Comparison of ENCODE assay signal across 8 mouse cellular contexts in genomic region chrX:7610536-7611258, GRCm38 (mm10). TPM values are rescaled to one million over a fixed set of nuclear protein-coding genes. Genes with fewer than 3 reads are reported as not detected.
A peak's percentile ranks its signal among the peaks of the same experiment; 100 is the strongest.
DNase-seq lines count a peak whose midpoint lies in the region; ATAC-seq and TF ChIP-seq lines count a peak whose summit lies in the region.

No protein-coding gene starts in this region.

- no peaks in the 10 kb centered on the region for H3K36me3 ChIP-seq in heart, postnatal 0 days (replicated peaks; ENCODE audit: control insufficient read depth, insufficient read depth, low read length)
- no peaks in the 10 kb centered on the region for H3K36me3 ChIP-seq in forebrain, embryonic 11.5 days (ENCODE audit: control insufficient read depth, insufficient read depth, low read length)
- H3K36me3 ChIP-seq in limb, embryonic 14.5 days (ENCODE audit: control insufficient read depth, insufficient read depth, low read length): no peaks in the 10 kb centered on the region

- H3K4me2 ChIP-seq in heart, postnatal 0 days (ENCODE audit: low read depth, low read length): peak overlapping the region; percentile 60
- H3K4me2 ChIP-seq in forebrain, embryonic 11.5 days (ENCODE audit: low read depth, low read length, severe bottlenecking): peak overlapping the region; percentile 58
- H3K4me2 ChIP-seq in limb, embryonic 14.5 days (replicated peaks; ENCODE audit: low read depth, low read length, severe bottlenecking): peak overlapping the region; percentile 61

- no peak overlapping the region for H3K27ac ChIP-seq in heart, postnatal 0 days (ENCODE audit: low read depth)
- H3K27ac ChIP-seq in forebrain, embryonic 11.5 days (ENCODE audit: low read depth, low read length): no peak overlapping the region
- no peak overlapping the region for H3K27ac ChIP-seq in limb, embryonic 14.5 days (replicated peaks; ENCODE audit: low read depth, low read length)

- TF ChIP-seq EP300 in heart, postnatal 0 days (IDR thresholded peaks at IDR 0.05; ENCODE audit: low read depth): no peak

- no peaks in the 10 kb centered on the region for H3K9me3 ChIP-seq in heart, postnatal 0 days (replicated peaks; ENCODE audit: control insufficient read depth, low read length)
- no peaks in the 10 kb centered on the region for H3K9me3 ChIP-seq in forebrain, embryonic 11.5 days (ENCODE audit: control insufficient read depth, low read length)
- no peaks in the 10 kb centered on the region for H3K9me3 ChIP-seq in limb, embryonic 14.5 days (ENCODE audit: control insufficient read depth, low read length)

- H3K27me3 ChIP-seq in heart, postnatal 0 days (ENCODE audit: control insufficient read depth, insufficient read depth, low read length): no peaks in the 10 kb centered on the region
- H3K27me3 ChIP-seq in forebrain, embryonic 11.5 days (ENCODE audit: control insufficient read depth, insufficient read depth, low read length): no peaks in the 10 kb centered on the region
- H3K27me3 ChIP-seq in limb, embryonic 14.5 days (ENCODE audit: control insufficient read depth, insufficient read depth, low read length): no peaks in the 10 kb centered on the region

- no peak for TF ChIP-seq CTCF in heart, postnatal 0 days (IDR thresholded peaks at IDR 0.05; ENCODE audit: low read depth)
- TF ChIP-seq CTCF in brain, embryonic 14.5 days (IDR thresholded peaks at IDR 0.05; ENCODE audit: borderline replicate concordance, extremely low read depth, insufficient read depth, insufficient read length): no peak

- H3K4me3 ChIP-seq in heart, postnatal 0 days (ENCODE audit: low read depth, low read length): peak overlapping the region; percentile 33
- peak overlapping the region; percentile 27 for H3K4me3 ChIP-seq in forebrain, embryonic 11.5 days (ENCODE audit: low read depth, low read length)
- peak overlapping the region; percentile 38 for H3K4me3 ChIP-seq in limb, embryonic 14.5 days (replicated peaks; ENCODE audit: low read length)

- no peak for TF ChIP-seq POLR2A in brain, embryonic 14.5 days (IDR thresholded peaks at IDR 0.05; ENCODE audit: borderline replicate concordance, extremely low read depth, insufficient read depth, insufficient read length, poor library complexity, severe bottlenecking)
- no peak for TF ChIP-seq POLR2A in limb, embryonic 14.5 days (IDR thresholded peaks at IDR 0.05; ENCODE audit: borderline replicate concordance, extremely low read depth, insufficient read depth, insufficient read length)

- no peaks in the 10 kb centered on the region for H3K4me1 ChIP-seq in heart, postnatal 0 days (ENCODE audit: control insufficient read depth, insufficient read depth)
- H3K4me1 ChIP-seq in forebrain, embryonic 11.5 days (replicated peaks; ENCODE audit: control insufficient read depth, insufficient read depth, low read length): no peaks in the 10 kb centered on the region
- H3K4me1 ChIP-seq in limb, embryonic 14.5 days (ENCODE audit: control insufficient read depth, insufficient read depth, low read length): no peaks in the 10 kb centered on the region

- H3K9ac ChIP-seq in heart, postnatal 0 days (replicated peaks; ENCODE audit: low read depth, low read length): no peak overlapping the region
- H3K9ac ChIP-seq in forebrain, embryonic 11.5 days (ENCODE audit: low read length): no peak overlapping the region
- H3K9ac ChIP-seq in limb, embryonic 14.5 days (ENCODE audit: low read depth, low read length, severe bottlenecking): peak overlapping the region; percentile 41

- 28% methylated on average over 26 of the region's 26 CpGs for WGBS in heart, postnatal 0 days
- 30% methylated on average over 26 of the region's 26 CpGs for WGBS in forebrain, embryonic 11.5 days
- 38% methylated on average over 19 of the region's 26 CpGs for WGBS in limb, embryonic 14.5 days

- ATAC-seq in heart, postnatal 0 days (ENCODE audit: insufficient read depth, low read depth): no peak
- no peak for ATAC-seq in forebrain, embryonic 11.5 days (replicated peaks; ENCODE audit: low FRiP score)
- ATAC-seq in limb, embryonic 14.5 days (ENCODE audit: low FRiP score, low read depth): no peak

- no peak for DNase-seq in heart, postnatal 0 days (ENCODE audit: low spot score)
- no peak for DNase-seq in heart, adult 11 months
- peak; percentile 31 for DNase-seq in brain, embryonic 14.5 days (ENCODE audit: low read depth)
- DNase-seq in forebrain, embryonic 11.5 days (ENCODE audit: low spot score): no peak
- no peak for DNase-seq in limb, embryonic 14.5 days (ENCODE audit: low spot score)
- DNase-seq in right cerebral cortex, postnatal 10 days (ENCODE audit: low spot score in 2 of 2): peak; percentile 36 to 47
- no peak for DNase-seq in spleen, postnatal 4 days (ENCODE audit: low spot score in 2 of 2)
- no peak for DNase-seq in adrenal gland, adult 2 months

RNA-seq across cellular contexts. Expression of gene Cacna1f, which starts 3.8 kb away (rescaled TPM):
- total RNA-seq in heart, postnatal 0 days (2014; rRNA removed; ENCODE audit: low replicate concordance): 0.12 TPM in 1 of 2 replicates, not detected in the other
- not detected in 2 replicates for polyA plus RNA-seq in heart, postnatal 0 days (2015; fragmentation: Nextera tagmentation; extraction: Ambion mirVana)
- 0.15 and 0.36 TPM in 2 replicates for polyA plus RNA-seq in brain, embryonic 14.5 days (2012; rRNA removed)
- polyA plus RNA-seq in forebrain, embryonic 11.5 days (2014; fragmentation: Nextera tagmentation; extraction: Ambion mirVana): not detected in 2 replicates
- 0.04 TPM in 1 of 2 replicates, not detected in the other for polyA plus RNA-seq in limb, embryonic 14.5 days (2012; rRNA removed)
- polyA plus RNA-seq in limb, embryonic 14.5 days (2014; fragmentation: Nextera tagmentation; extraction: Ambion mirVana): 0.04 TPM in 2 replicates
- under 1 TPM in 1 of 2 experiments, not detected in 1; 0.07 TPM for total RNA-seq in adrenal gland, adult 2 months (2021)
- polyA plus RNA-seq in adrenal gland, adult 2 months (2012; rRNA removed): 0.06 TPM in 1 of 2 replicates, not detected in the other

RNA-seq across cellular contexts. Expression of gene Ccdc22, which starts 5.4 kb away (rescaled TPM):
- 25.6 and 27.8 TPM in 2 replicates for total RNA-seq in heart, postnatal 0 days (2014; rRNA removed; ENCODE audit: low replicate concordance)
- polyA plus RNA-seq in heart, postnatal 0 days (2015; fragmentation: Nextera tagmentation; extraction: Ambion mirVana): 12.5 and 13.9 TPM in 2 replicates
- polyA plus RNA-seq in brain, embryonic 14.5 days (2012; rRNA removed): 26.8 and 35.3 TPM in 2 replicates
- 33.4 and 33.6 TPM in 2 replicates for polyA plus RNA-seq in forebrain, embryonic 11.5 days (2014; fragmentation: Nextera tagmentation; extraction: Ambion mirVana)
- polyA plus RNA-seq in limb, embryonic 14.5 days (2012; rRNA removed): 23.5 and 26.8 TPM in 2 replicates
- polyA plus RNA-seq in limb, embryonic 14.5 days (2014; fragmentation: Nextera tagmentation; extraction: Ambion mirVana): 27.1 and 27.2 TPM in 2 replicates
- 10 to 100 TPM; 21.3 to 22.4 TPM for total RNA-seq in adrenal gland, adult 2 months (2021)
- polyA plus RNA-seq in adrenal gland, adult 2 months (2012; rRNA removed): 21.6 and 24.0 TPM in 2 replicates

RNA-seq across cellular contexts. Expression of gene Syp, which starts 27.6 kb away (rescaled TPM):
- 1.6 TPM in 1 of 2 replicates, not detected in the other for total RNA-seq in heart, postnatal 0 days (2014; rRNA removed; ENCODE audit: low replicate concordance)
- 0.27 and 0.51 TPM in 2 replicates for polyA plus RNA-seq in heart, postnatal 0 days (2015; fragmentation: Nextera tagmentation; extraction: Ambion mirVana)
- 160 and 180 TPM in 2 replicates for polyA plus RNA-seq in brain, embryonic 14.5 days (2012; rRNA removed)
- polyA plus RNA-seq in forebrain, embryonic 11.5 days (2014; fragmentation: Nextera tagmentation; extraction: Ambion mirVana): 12.3 and 12.6 TPM in 2 replicates
- polyA plus RNA-seq in limb, embryonic 14.5 days (2012; rRNA removed): 2.0 and 2.1 TPM in 2 replicates
- polyA plus RNA-seq in limb, embryonic 14.5 days (2014; fragmentation: Nextera tagmentation; extraction: Ambion mirVana): 0.51 and 0.72 TPM in 2 replicates
- total RNA-seq in adrenal gland, adult 2 months (2021): 10 to 100 TPM; 34.3 to 81.7 TPM
- polyA plus RNA-seq in adrenal gland, adult 2 months (2012; rRNA removed): 20.4 and 21.6 TPM in 2 replicates

RNA-seq across cellular contexts. Expression of gene Ppp1r3f, which starts 36.6 kb away (rescaled TPM):
- 3.5 and 6.5 TPM in 2 replicates for total RNA-seq in heart, postnatal 0 days (2014; rRNA removed; ENCODE audit: low replicate concordance)
- polyA plus RNA-seq in heart, postnatal 0 days (2015; fragmentation: Nextera tagmentation; extraction: Ambion mirVana): 0.99 and 1.5 TPM in 2 replicates
- polyA plus RNA-seq in brain, embryonic 14.5 days (2012; rRNA removed): 9.6 and 9.8 TPM in 2 replicates
- 2.2 and 3.3 TPM in 2 replicates for polyA plus RNA-seq in forebrain, embryonic 11.5 days (2014; fragmentation: Nextera tagmentation; extraction: Ambion mirVana)
- 6.0 and 6.4 TPM in 2 replicates for polyA plus RNA-seq in limb, embryonic 14.5 days (2012; rRNA removed)
- 1.4 and 1.5 TPM in 2 replicates for polyA plus RNA-seq in limb, embryonic 14.5 days (2014; fragmentation: Nextera tagmentation; extraction: Ambion mirVana)
- 1 to 10 TPM; 2.6 to 4.5 TPM for total RNA-seq in adrenal gland, adult 2 months (2021)
- 5.0 and 6.2 TPM in 2 replicates for polyA plus RNA-seq in adrenal gland, adult 2 months (2012; rRNA removed)

RNA-seq across cellular contexts. Expression of gene Foxp3, which starts 37.3 kb away (rescaled TPM):
- not detected in 2 replicates for total RNA-seq in heart, postnatal 0 days (2014; rRNA removed; ENCODE audit: low replicate concordance)
- polyA plus RNA-seq in heart, postnatal 0 days (2015; fragmentation: Nextera tagmentation; extraction: Ambion mirVana): not detected in 2 replicates
- 0.07 and 0.13 TPM in 2 replicates for polyA plus RNA-seq in brain, embryonic 14.5 days (2012; rRNA removed)
- polyA plus RNA-seq in forebrain, embryonic 11.5 days (2014; fragmentation: Nextera tagmentation; extraction: Ambion mirVana): not detected in 2 replicates
- 0.03 and 0.04 TPM in 2 replicates for polyA plus RNA-seq in limb, embryonic 14.5 days (2012; rRNA removed)
- polyA plus RNA-seq in limb, embryonic 14.5 days (2014; fragmentation: Nextera tagmentation; extraction: Ambion mirVana): not detected in 2 replicates
- not detected for total RNA-seq in adrenal gland, adult 2 months (2021)
- 0.06 and 0.18 TPM in 2 replicates for polyA plus RNA-seq in adrenal gland, adult 2 months (2012; rRNA removed)

Comparison
In these comparisons a context has a peak if more than half of its experiments do, and no peak if none do; other contexts are left out.
1. DNase-seq: peak in brain, embryonic 14.5 days (single experiment) and right cerebral cortex, postnatal 10 days (2 of 2); none in heart, postnatal 0 days (single experiment), heart, adult 11 months (single experiment), forebrain, embryonic 11.5 days (single experiment), limb, embryonic 14.5 days (single experiment), spleen, postnatal 4 days (0 of 2) and adrenal gland, adult 2 months (single experiment).
2. Peak in every context shown above with its lines, with median percentiles within 50 percentile points of each other: H3K4me2 ChIP-seq and H3K4me3 ChIP-seq.